Mouse (Mus musculus): Measurements from ENCODE around the gene Cers6.

- no peak for TF ChIP-seq CTCF (IDR thresholded peaks at IDR 0.05; ENCODE audit: control insufficient read depth, insufficient read depth, insufficient replicate concordance, low read depth, low read length)
- TF ChIP-seq POLR2A (IDR thresholded peaks at IDR 0.05; ENCODE audit: control insufficient read depth, low read depth, low read length), result no peak
These were observed 200.1 kb downstream of the Cers6 start for GRCm38 (mm10) chr2:69061313-69061712.
